Mouse (Mus musculus) small intestine, adult 2 months (tissue): ENCODE measurements around the gene Rai1.

Experiments used
- CTCF ChIP-seq: fragments of 200-500 bp; IDR thresholded peaks from 2 replicates; pipeline ENCODE4 v1.5.1; 2012; ENCODE audit warnings: low read depth, mild to moderate bottlenecking, control low read depth, inconsistent platforms, low read length, moderate library complexity, mixed read lengths; ENCODE audit not compliant: insufficient replicate concordance, insufficient read length; ENCODE audit errors: extremely low read depth
- POLR2A ChIP-seq: fragments of 200-500 bp; IDR thresholded peaks from 2 replicates; pipeline ENCODE4 v1.6.1; 2012; ENCODE audit warnings: low read depth, mild to moderate bottlenecking, control low read depth, inconsistent platforms, low read length, moderate library complexity

DNA sequence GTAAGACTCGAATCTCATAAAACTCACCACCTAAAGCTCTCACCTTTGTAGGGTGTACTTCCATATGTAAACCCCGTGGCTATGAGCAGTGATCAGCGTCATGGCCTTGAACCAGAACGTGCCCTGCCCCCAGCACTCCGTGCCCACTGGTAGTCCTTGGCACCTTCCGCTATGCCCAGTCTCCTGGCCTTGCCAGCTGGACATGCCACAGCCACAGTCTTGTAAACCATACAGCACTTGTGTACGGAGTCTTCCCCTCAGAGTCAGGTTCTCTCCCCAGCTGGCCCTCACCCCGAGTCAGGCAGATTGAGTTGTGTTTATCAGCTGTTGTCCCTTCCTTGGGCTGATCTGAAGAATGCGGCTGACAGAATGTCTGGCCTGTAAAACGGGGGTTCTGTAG is 46.4 kb upstream of the Rai1 start:
- TF ChIP-seq CTCF: no peak
- TF ChIP-seq POLR2A: no peak
